Mouse (Mus musculus) CH12.LX (cell line): ENCODE measurements around the gene Rps6ka2.

Experiments
- CTCF ChIP-seq, 2 experiments: IDR thresholded peaks in 1 of 2; conservative IDR thresholded peaks in 1 of 2; 2 replicates each; pipeline ENCODE4 v1.5.1; 2011 to 2012; ENCODE audit warnings: low read depth in 2 of 2, low read length in 2 of 2, improper control_type of control experiment in 1 of 2, inconsistent platforms in 1 of 2, mild to moderate bottlenecking in 1 of 2, moderate library complexity in 1 of 2
- EP300 ChIP-seq: IDR thresholded peaks from 2 replicates; pipeline ENCODE4 v1.6.1; 2011; ENCODE audit warnings: low read length, improper control_type of control experiment
- GABPA ChIP-seq: IDR thresholded peaks from 2 replicates; pipeline ENCODE4 v1.6.1; 2012; ENCODE audit warnings: low read depth, low read length, improper control_type of control experiment, inconsistent platforms; ENCODE audit not compliant: insufficient replicate concordance
- KAT2A ChIP-seq: IDR thresholded peaks from 2 replicates; pipeline ENCODE4 v1.6.1; 2012; ENCODE audit warnings: low read length, improper control_type of control experiment, inconsistent platforms; ENCODE audit not compliant: insufficient replicate concordance
- MAX ChIP-seq: IDR thresholded peaks from 2 replicates; pipeline ENCODE4 v1.6.1; 2011; ENCODE audit warnings: low read length, improper control_type of control experiment
- MXI1 ChIP-seq: IDR thresholded peaks from 2 replicates; pipeline ENCODE4 v1.6.1; 2011; ENCODE audit warnings: mild to moderate bottlenecking, low read depth, low read length, improper control_type of control experiment
- RAD21 ChIP-seq: IDR thresholded peaks from 2 replicates; pipeline ENCODE4 v1.6.1; 2011; ENCODE audit warnings: low read depth, mild to moderate bottlenecking, low read length, improper control_type of control experiment, moderate library complexity
- RCOR1 ChIP-seq: conservative IDR thresholded peaks from 2 replicates; pipeline ENCODE4 v1.6.1; 2012; ENCODE audit warnings: low read depth, mild to moderate bottlenecking, inconsistent platforms, low read length, improper control_type of control experiment
- ZKSCAN1 ChIP-seq: IDR thresholded peaks from 2 replicates; pipeline ENCODE4 v1.6.1; 2012; ENCODE audit warnings: low read depth, inconsistent platforms, low read length, improper control_type of control experiment, borderline replicate concordance
- ZNF384 ChIP-seq: IDR thresholded peaks from 2 replicates; pipeline ENCODE4 v1.6.1; 2012; ENCODE audit warnings: low read depth, low read length, improper control_type of control experiment, inconsistent platforms

DNA sequence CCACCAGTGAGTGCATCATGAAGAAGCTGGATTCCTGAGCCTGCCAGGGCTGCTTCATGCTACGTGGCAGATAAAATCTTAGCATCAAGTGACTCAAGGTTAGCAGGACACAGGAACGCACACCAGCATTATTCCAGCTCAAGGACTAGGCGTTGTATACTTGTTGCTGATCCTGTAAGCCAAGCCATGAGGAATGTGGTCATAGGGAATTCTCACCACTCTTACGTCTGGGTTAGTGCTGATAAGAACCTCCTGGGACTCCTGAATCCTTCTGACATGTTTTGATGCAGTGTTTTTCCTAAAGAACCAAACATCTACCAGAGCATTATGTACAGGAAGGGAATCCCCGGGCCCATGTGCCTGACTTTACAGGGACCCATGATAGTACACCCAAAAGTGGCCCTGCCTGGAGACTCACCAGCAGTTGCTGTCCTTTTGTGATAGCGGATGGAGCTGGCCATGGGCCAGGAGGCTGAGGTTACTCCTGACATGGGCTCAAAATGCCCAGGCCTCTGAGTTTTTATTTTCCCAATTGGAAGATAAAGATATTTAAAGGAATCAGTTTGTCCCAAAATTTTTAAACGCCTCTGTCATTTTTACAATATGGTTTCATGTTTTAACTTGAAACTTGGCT, 25.9 kb upstream of the Rps6ka2 start:
- no peak for TF ChIP-seq KAT2A
- TF ChIP-seq MXI1 = no peak
- no peak for TF ChIP-seq CTCF (conservative IDR thresholded peaks at IDR 0.05 in 1 of 2, IDR thresholded peaks at IDR 0.05 in 1 of 2; ENCODE audit: low read depth in 2 of 2, low read length in 2 of 2)
- no peak for TF ChIP-seq ZNF384
- TF ChIP-seq EP300 = no peak
- TF ChIP-seq RAD21 = no peak
- no peak for TF ChIP-seq MAX
- no peak for TF ChIP-seq ZKSCAN1
- TF ChIP-seq GABPA = no peak
- no peak for TF ChIP-seq RCOR1
